Mouse (Mus musculus) testis, adult 2 months (tissue): ENCODE results near the gene Arrdc1.

Source experiments
- CTCF ChIP-seq: fragments of 200-500 bp; IDR thresholded peaks from 2 replicates; pipeline ENCODE4 v1.5.1; 2012; ENCODE audit warnings: low read depth, mild to moderate bottlenecking, inconsistent platforms, low read length, moderate library complexity; ENCODE audit not compliant: control insufficient read depth, insufficient read depth, insufficient replicate concordance
- POLR2A ChIP-seq: fragments of 200-500 bp; IDR thresholded peaks from 2 replicates; pipeline ENCODE4 v1.6.1; 2012; ENCODE audit warnings: low read depth, mild to moderate bottlenecking, inconsistent platforms, low read length, moderate library complexity; ENCODE audit not compliant: control insufficient read depth

DNA sequence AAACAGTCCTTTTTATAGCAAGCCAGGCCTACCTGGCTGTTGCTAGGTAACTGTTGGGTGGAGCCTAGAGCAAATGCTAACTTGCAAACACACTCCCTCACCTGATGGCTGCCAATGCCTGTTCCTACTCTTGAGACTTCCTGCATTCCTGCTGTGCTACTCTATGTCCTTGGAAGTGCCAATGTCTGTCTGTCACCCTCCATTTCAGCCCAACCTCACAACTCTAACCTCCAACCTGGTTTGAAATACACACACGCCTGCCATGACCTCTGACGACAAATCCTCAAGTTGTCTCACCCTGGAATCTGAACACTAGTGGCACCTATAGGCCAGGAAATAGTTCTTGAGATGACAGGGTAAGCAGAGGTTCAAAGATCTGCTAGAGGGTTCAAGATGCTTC is 5.9 kb downstream of the Arrdc1 start:
- no peak for TF ChIP-seq CTCF
- no peak for TF ChIP-seq POLR2A
